Mouse (Mus musculus) olfactory bulb, adult 2 months (tissue): ENCODE data around the gene Kdsr.

Source experiments
- CTCF ChIP-seq: fragments of 200-500 bp; IDR thresholded peaks from 2 replicates; pipeline ENCODE4 v1.5.1; 2012; ENCODE audit warnings: low read depth, mild to moderate bottlenecking, low read length, moderate library complexity; ENCODE audit not compliant: insufficient read depth
- POLR2A ChIP-seq: fragments of 200-500 bp; IDR thresholded peaks from 2 replicates; pipeline ENCODE4 v1.6.1; 2012; ENCODE audit warnings: mild to moderate bottlenecking, low read depth, low read length, moderate library complexity; ENCODE audit not compliant: insufficient read depth

DNA sequence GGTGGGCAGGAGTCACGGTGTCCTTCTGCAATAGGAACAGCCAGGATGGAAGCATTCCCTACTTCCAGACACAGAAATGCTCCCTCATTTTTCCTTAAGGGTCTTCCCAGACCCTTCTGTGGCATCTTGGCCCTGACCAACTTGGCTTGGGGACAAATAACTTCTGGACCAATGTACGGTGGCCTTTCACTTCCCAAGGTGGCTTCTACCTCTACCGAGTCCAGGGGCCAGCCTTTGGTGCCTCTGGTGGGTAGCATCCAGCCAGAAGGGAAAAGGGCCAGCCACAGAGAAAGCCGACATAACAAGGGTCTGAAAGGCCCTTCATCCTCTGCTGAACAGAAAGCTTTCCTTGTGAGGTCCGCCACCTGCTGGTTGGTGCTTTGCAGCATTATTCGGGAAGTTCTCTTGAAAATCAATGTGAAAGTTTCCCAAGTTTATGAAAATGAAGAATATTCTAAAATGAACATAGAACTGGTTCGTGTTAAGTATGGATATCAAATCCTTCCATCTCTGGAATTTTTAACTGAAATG is 42.4 kb downstream of the Kdsr start:
- TF ChIP-seq CTCF = peak; percentile 44; the same call in 1 of the 2 replicates
- no peak for TF ChIP-seq POLR2A
